Mouse (Mus musculus) myocyte (in vitro differentiated cells): ENCODE results near the gene Morn5.

Experiments
- MYOG ChIP-seq, 3 experiments: IDR thresholded peaks; one replicate each; pipeline ENCODE4 v1.6.1; 2011; ENCODE audit warnings: control low read depth in 2 of 3, low read depth in 2 of 3, mild to moderate bottlenecking in 2 of 3; ENCODE audit not compliant: insufficient read length in 2 of 3, control insufficient read depth in 1 of 3, insufficient read depth in 1 of 3
- TCF12 ChIP-seq: IDR thresholded peaks from one replicate; pipeline ENCODE4 v1.6.1; 2011; ENCODE audit warnings: mild to moderate bottlenecking, control low read depth; ENCODE audit not compliant: poor library complexity, insufficient read depth, severe bottlenecking

DNA sequence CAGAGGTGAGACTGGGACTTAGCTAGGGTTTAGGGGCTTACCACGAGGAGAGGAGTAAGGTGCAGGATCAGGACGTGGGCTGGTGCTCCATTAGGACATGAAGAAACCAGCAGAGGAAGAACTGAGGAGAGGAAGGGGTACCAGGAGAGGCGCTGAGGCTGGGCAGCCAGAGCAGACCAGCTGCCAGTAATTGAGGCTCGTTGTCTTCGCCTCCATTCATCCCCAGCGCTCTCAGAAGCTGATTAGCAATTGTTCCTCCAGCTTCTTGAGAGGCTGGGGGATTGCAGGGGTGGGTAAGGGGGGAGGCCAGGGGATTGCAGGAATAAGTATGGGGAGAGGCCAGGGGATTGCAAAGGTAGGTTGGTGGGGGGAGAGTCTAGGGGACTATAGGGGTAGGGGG lies 47.1 kb upstream of the Morn5 start:
- TF ChIP-seq MYOG (IDR thresholded peaks at IDR 0.05; ENCODE audit: control insufficient read depth in 1 of 3, insufficient read depth in 1 of 3, insufficient read length in 2 of 3, low read depth in 2 of 3) (no peak), TCF12 (no peak)
